In the genomic region with DNA sequence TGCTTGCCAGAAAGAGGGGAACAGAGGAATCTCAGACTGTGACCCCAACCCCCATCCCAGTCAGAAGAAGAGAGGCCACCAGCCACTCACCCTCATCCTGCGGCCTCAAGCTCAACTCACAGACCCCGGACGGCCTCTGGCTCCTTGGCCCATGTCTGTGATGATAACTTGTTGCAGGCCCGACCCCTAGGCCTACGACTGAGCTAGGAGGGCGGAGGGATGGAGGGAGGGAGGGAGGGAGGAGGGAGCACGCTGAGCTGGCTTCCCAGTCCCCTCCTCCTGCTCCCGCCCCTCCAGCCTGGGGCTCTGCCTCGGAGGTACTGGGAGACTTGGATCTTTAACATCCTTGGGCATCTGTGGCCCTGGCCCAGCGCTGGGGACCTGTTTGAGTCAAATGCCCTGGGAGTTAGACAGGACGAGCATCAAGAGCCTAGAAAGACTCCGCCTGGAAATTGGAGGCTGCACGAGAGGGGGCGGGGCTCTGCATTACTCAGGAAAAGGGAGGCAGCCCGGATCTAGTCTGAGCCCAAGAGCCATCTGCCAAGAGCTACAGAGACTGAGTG, we compare ENCODE assay signal across 8 mouse cellular contexts. TPM values are rescaled to one million over a fixed set of nuclear protein-coding genes. Genes with fewer than 3 reads are reported as not detected.
DNase-seq lines count a peak whose midpoint lies in the region; ATAC-seq and TF ChIP-seq lines count a peak whose summit lies in the region.

No protein-coding gene starts in this region.

- H3K27ac ChIP-seq in limb, embryonic 11.5 days (replicated peaks; ENCODE audit: low read depth, low read length) = peak overlapping the region; percentile 61
- H3K27ac ChIP-seq in midbrain, embryonic 14.5 days (replicated peaks; ENCODE audit: low read depth, low read length) = no peak overlapping the region
- peak overlapping the region; percentile 89 for H3K27ac ChIP-seq in stomach, postnatal 0 days (replicated peaks)

- peak overlapping the region; percentile 51; the same call in 1 of the 2 replicates for H3K9ac ChIP-seq in limb, embryonic 11.5 days (ENCODE audit: low read length)
- peak overlapping the region; percentile 30 for H3K9ac ChIP-seq in midbrain, embryonic 14.5 days (replicated peaks; ENCODE audit: low read length)
- peak overlapping the region; percentile 65 for H3K9ac ChIP-seq in stomach, postnatal 0 days (ENCODE audit: low read length)

- peak overlapping the region; percentile 54 for H3K4me2 ChIP-seq in limb, embryonic 11.5 days (ENCODE audit: low read depth, severe bottlenecking)
- H3K4me2 ChIP-seq in midbrain, embryonic 14.5 days (ENCODE audit: low read length) = peak overlapping the region; percentile 48
- H3K4me2 ChIP-seq in stomach, postnatal 0 days (replicated peaks; ENCODE audit: low read depth) = peak overlapping the region; percentile 73

- peak; percentile 85 for DNase-seq in adrenal gland, postnatal 10 days
- peak; percentile 50 for DNase-seq in embryo, embryonic 11.5 days (ENCODE audit: low read depth, low spot score)
- DNase-seq in heart, adult 11 months = peak; percentile 99
- DNase-seq in kidney, adult 11 months = peak; percentile 47
- peak; percentile 80 for DNase-seq in limb, embryonic 11.5 days (ENCODE audit: low spot score)
- DNase-seq in midbrain, embryonic 14.5 days = peak; percentile 72
- DNase-seq in stomach, postnatal 0 days (ENCODE audit: low spot score) = peak; percentile 77
- DNase-seq in T-cell, adult 2 months (ENCODE audit: low spot score) = no peak

- no peaks in the 10 kb centered on the region for H3K36me3 ChIP-seq in limb, embryonic 11.5 days (ENCODE audit: control insufficient read depth, insufficient read depth, low read length)
- no peaks in the 10 kb centered on the region for H3K36me3 ChIP-seq in midbrain, embryonic 14.5 days (ENCODE audit: control insufficient read depth, insufficient read depth, low read length)
- 0 out of 2 replicates have a peak, but pooled peaks cover 2% of the 10 kb centered on the region for H3K36me3 ChIP-seq in stomach, postnatal 0 days (ENCODE audit: control insufficient read depth, insufficient read depth, low read length)

- peak; percentile 48 for ATAC-seq in limb, embryonic 11.5 days (ENCODE audit: insufficient number of reproducible peaks, low FRiP score, low TSS enrichment, low read depth)
- ATAC-seq in midbrain, embryonic 14.5 days (ENCODE audit: low FRiP score, low TSS enrichment) = peak; percentile 41; the same call in 1 of the 2 replicates
- ATAC-seq in stomach, postnatal 0 days (ENCODE audit: low FRiP score, low TSS enrichment) = peak; percentile 23; the same call in 1 of the 2 replicates

- under 1% methylated on average over 15 of the region's 15 CpGs for WGBS in limb, embryonic 11.5 days
- under 1% methylated on average over 15 of the region's 15 CpGs for WGBS in midbrain, embryonic 14.5 days
- WGBS in stomach, postnatal 0 days = 2% methylated on average over 14 of the region's 15 CpGs

- peaks cover 15% of the 10 kb centered on the region for H3K4me1 ChIP-seq in limb, embryonic 11.5 days (ENCODE audit: control insufficient read depth, insufficient read depth, low read length)
- peaks cover 19% of the 10 kb centered on the region; the same call in 1 of the 2 replicates for H3K4me1 ChIP-seq in midbrain, embryonic 14.5 days (ENCODE audit: control insufficient read depth, insufficient read depth, low read length)
- H3K4me1 ChIP-seq in stomach, postnatal 0 days (replicated peaks; ENCODE audit: control insufficient read depth, insufficient read depth) = peaks cover 19% of the 10 kb centered on the region

- peak overlapping the region; percentile 22 for H3K4me3 ChIP-seq in limb, embryonic 11.5 days (ENCODE audit: low read depth, low read length)
- peak overlapping the region; percentile 15; the same call in 1 of the 2 replicates for H3K4me3 ChIP-seq in midbrain, embryonic 14.5 days (replicated peaks; ENCODE audit: low read depth, low read length)
- H3K4me3 ChIP-seq in stomach, postnatal 0 days (ENCODE audit: low read depth, low read length) = peak overlapping the region; percentile 45

- TF ChIP-seq EP300 in stomach, postnatal 0 days (optimal IDR thresholded peaks at IDR 0.05) = no peak

- no peaks in the 10 kb centered on the region for H3K27me3 ChIP-seq in limb, embryonic 11.5 days (ENCODE audit: control insufficient read depth, insufficient read depth, low read length)
- no peaks in the 10 kb centered on the region for H3K27me3 ChIP-seq in midbrain, embryonic 14.5 days (ENCODE audit: control insufficient read depth, insufficient read depth, low read length)
- H3K27me3 ChIP-seq in stomach, postnatal 0 days (ENCODE audit: control insufficient read depth, insufficient read depth, low read length) = no peaks in the 10 kb centered on the region

- no peak for TF ChIP-seq CTCF in stomach, postnatal 0 days (IDR thresholded peaks at IDR 0.05; ENCODE audit: low read depth)

- H3K9me3 ChIP-seq in limb, embryonic 11.5 days (ENCODE audit: control insufficient read depth, low read length) = no peaks in the 10 kb centered on the region
- H3K9me3 ChIP-seq in midbrain, embryonic 14.5 days (ENCODE audit: control insufficient read depth, low read length) = no peaks in the 10 kb centered on the region
- H3K9me3 ChIP-seq in stomach, postnatal 0 days (ENCODE audit: control insufficient read depth, low read length) = no peaks in the 10 kb centered on the region

RNA-seq across cellular contexts. Expression of a gene that starts 1.7 kb away (rescaled TPM):
- total RNA-seq in adrenal gland, postnatal 10 days (2021) = 10 to 100 TPM; 58.9 to 63.4 TPM
- 17.5 and 18.9 TPM in 2 replicates for polyA plus RNA-seq in limb, embryonic 11.5 days (2014; fragmentation: Nextera tagmentation; extraction: Ambion mirVana)
- 5.6 and 7.3 TPM in 2 replicates for polyA plus RNA-seq in midbrain, embryonic 14.5 days (2014; fragmentation: Nextera tagmentation; extraction: Ambion mirVana)
- 20.2 and 24.6 TPM in 2 replicates for polyA plus RNA-seq in stomach, postnatal 0 days (2015; fragmentation: Nextera tagmentation; extraction: Ambion mirVana)

RNA-seq across cellular contexts. Expression of a gene that starts 15.0 kb away (rescaled TPM):
- total RNA-seq in adrenal gland, postnatal 10 days (2021) = under 1 TPM; 0.39 to 0.42 TPM
- polyA plus RNA-seq in limb, embryonic 11.5 days (2014; fragmentation: Nextera tagmentation; extraction: Ambion mirVana) = not detected in 2 replicates
- polyA plus RNA-seq in midbrain, embryonic 14.5 days (2014; fragmentation: Nextera tagmentation; extraction: Ambion mirVana) = 0.18 and 0.23 TPM in 2 replicates
- 0.02 and 0.08 TPM in 2 replicates for polyA plus RNA-seq in stomach, postnatal 0 days (2015; fragmentation: Nextera tagmentation; extraction: Ambion mirVana)

RNA-seq across cellular contexts. Expression of a gene that starts 34.4 kb away (rescaled TPM):
- total RNA-seq in adrenal gland, postnatal 10 days (2021) = 1 to 10 TPM; 1.9 TPM
- not detected in 2 replicates for polyA plus RNA-seq in limb, embryonic 11.5 days (2014; fragmentation: Nextera tagmentation; extraction: Ambion mirVana)
- 0.08 and 0.11 TPM in 2 replicates for polyA plus RNA-seq in midbrain, embryonic 14.5 days (2014; fragmentation: Nextera tagmentation; extraction: Ambion mirVana)
- polyA plus RNA-seq in stomach, postnatal 0 days (2015; fragmentation: Nextera tagmentation; extraction: Ambion mirVana) = 0.24 and 0.30 TPM in 2 replicates

RNA-seq across cellular contexts. Expression of a gene that starts 43.1 kb away (rescaled TPM):
- 10 to 100 TPM; 21.3 to 27.1 TPM for total RNA-seq in adrenal gland, postnatal 10 days (2021)
- polyA plus RNA-seq in limb, embryonic 11.5 days (2014; fragmentation: Nextera tagmentation; extraction: Ambion mirVana) = 5.9 and 6.8 TPM in 2 replicates
- polyA plus RNA-seq in midbrain, embryonic 14.5 days (2014; fragmentation: Nextera tagmentation; extraction: Ambion mirVana) = 3.7 and 7.0 TPM in 2 replicates
- 6.4 and 8.0 TPM in 2 replicates for polyA plus RNA-seq in stomach, postnatal 0 days (2015; fragmentation: Nextera tagmentation; extraction: Ambion mirVana)
